Mouse (Mus musculus): ENCODE data around the gene Taok2.

Gene Taok2

GRCm38 (mm10) chr7:126825403-126825802 is 59.1 kb downstream of the Taok2 start:
- no peak for DNase-seq

GRCm38 (mm10) chr7:126823940-126824339 is 60.6 kb downstream of the Taok2 start:
- no peak for DNase-seq

- peak; percentile 50 for DNase-seq
These were observed 61.2 kb downstream of the Taok2 start for GRCm38 (mm10) chr7:126823202-126823711.

- DNase-seq: no peak
These were observed 61.8 kb downstream of the Taok2 start for GRCm38 (mm10) chr7:126822741-126823140.

GRCm38 (mm10) chr7:126821835-126822511 is 62.5 kb downstream of the Taok2 start:
- DNase-seq: peak; percentile 83

- DNase-seq: no peak
These were observed 65.7 kb downstream of the Taok2 start for GRCm38 (mm10) chr7:126818818-126819217.

GRCm38 (mm10) chr7:126817595-126817994 is 66.9 kb downstream of the Taok2 start:
- no peak for DNase-seq

GRCm38 (mm10) chr7:126816494-126816893 is 68.0 kb downstream of the Taok2 start:
- no peak for DNase-seq

GRCm38 (mm10) chr7:126815726-126816222 is 68.7 kb downstream of the Taok2 start:
- DNase-seq: no peak
